Mouse (Mus musculus): Measurements from ENCODE around the gene Fli1.

DNA sequence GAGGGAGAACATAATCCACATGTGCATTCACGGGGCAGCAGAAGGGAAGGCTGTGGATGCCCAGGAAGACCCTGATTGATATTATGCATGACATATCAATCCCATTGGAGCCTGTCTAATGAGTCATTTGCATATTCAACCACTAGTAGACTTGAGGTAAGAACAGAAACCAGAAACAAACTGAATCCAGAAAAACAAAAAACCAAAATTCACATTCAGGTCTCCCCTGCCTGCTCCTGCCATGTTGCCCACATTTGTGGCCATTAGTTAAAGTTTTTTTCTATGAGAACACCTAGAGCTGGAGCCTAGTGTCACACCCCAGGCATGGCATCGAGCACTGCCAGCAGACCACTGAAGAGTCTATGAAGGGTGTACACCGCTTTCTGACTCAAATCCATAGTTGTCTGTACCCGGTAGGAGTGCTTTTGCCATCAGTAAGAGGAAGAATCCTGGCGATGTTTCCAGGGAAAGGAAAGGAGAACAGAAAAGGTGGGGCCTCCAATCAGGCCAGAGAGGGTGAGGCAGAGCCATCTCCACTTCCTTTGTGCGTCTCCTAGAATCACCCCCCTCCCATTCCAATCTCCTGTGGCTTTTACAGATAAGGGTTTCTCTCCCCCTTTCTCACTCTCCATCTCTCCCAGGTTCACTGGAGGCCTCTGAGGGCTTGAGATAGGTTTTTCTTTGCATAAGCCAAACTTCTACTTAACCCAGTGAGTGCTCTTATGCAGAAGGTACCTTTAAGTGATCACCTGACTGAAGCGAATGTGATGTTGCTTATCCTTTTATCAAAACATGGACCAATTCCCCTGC lies 32.0 kb downstream of the Fli1 start:
- TF ChIP-seq EP300 (IDR thresholded peaks at IDR 0.05; ENCODE audit: low read depth) (no peak), CTCF (IDR thresholded peaks at IDR 0.05; ENCODE audit: low read depth) (no peak)
